Mouse (Mus musculus) left cerebral cortex, adult 6 months (tissue): ENCODE results near the gene Fxyd6. TPM values are rescaled to one million over a fixed set of nuclear protein-coding genes. Genes with fewer than 3 reads are reported as not detected.

Experiments
- long read RNA-seq, 2 experiments: library from polyadenylated mRNA; unstranded; transcript quantifications; one replicate each; pipeline ENCODE4 v2.0.0; 2019 to 2020
- polyA plus RNA-seq: library from polyadenylated mRNA; unstranded; fragments of <200 nt; fragmentation: Nextera tagmentation; gene quantifications from 2 replicates; pipeline ENCODE4 v1.2.3, GENCODE M21; 2021

Fxyd6 gene
- 138 and 147 TPM in 2 replicates for polyA plus RNA-seq
- long read RNA-seq, experiment 1, transcript Fxyd6-201 (8 exons, 1,788 nt) = minor isoform, 475 of 1,163 reads
- long read RNA-seq, experiment 1, transcript Fxyd6-203 (8 exons, 1,789 nt) = major isoform, 644 of 1,163 reads
- long read RNA-seq, experiment 1, partial matches to known transcripts = 28 of 1,163 reads
- long read RNA-seq, experiment 1, other reads (novel, unspliced or antisense) = 16 of 1,163 reads
- long read RNA-seq, experiment 2, transcript Fxyd6-201 (8 exons, 1,788 nt) = minor isoform, 74 of 240 reads
- long read RNA-seq, experiment 2, transcript Fxyd6-203 (8 exons, 1,789 nt) = major isoform, 133 of 240 reads
- long read RNA-seq, experiment 2, partial matches to known transcripts = 28 of 240 reads
- long read RNA-seq, experiment 2, other reads (novel, unspliced or antisense) = 5 of 240 reads

DNA sequence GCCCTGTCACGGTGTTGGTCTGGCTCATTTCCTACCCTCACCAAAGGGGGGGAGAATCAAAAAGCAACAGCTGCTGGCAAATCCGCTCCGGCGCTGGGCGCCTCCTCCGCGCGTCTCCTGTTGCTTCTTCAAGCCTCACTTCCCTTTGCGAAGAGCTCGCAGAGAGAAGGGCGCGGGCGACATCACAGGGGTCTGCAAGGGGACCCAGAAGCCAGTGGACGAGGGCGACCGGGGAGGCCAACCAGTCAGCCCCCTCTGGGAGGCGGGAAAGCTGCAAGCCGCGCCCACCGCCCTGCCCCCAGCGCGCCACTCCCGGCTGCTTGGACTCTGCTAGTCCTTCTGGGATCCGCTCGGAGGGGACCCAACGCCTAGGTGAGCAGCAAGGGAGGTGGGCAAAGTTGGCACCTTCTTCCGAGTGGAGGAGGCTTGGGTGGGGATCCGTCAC is at the start of gene Fxyd6:
Fxyd6 (plus strand) TSS at position 69 of the 445 bp plus-strand sequence.

DNA sequence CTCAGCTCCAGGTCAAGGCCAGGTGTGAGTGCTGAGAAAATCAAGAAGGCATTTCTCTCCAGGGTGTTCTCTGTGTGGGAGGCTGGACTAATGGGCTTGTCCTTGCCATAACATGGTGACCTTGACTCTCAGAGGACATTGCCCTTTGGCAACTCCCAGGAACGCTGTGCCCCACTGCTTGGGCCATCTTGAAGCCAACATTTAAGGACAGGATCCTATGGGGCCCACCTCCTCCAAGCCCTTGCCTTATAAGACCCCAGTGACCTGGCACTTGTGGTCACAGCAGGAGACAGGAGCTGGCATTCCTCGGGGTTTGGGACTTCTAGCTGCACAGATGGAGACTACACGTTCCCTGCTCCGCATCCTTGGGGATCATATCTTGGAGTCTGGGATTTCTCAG is 29.4 kb downstream of the Fxyd6 start, which contains the start of gene Fxyd2:
Fxyd2 (plus strand) TSS at position 236 of the 400 bp plus-strand sequence.

GRCm38 (mm10) chr9:45426456-45426855 is 56.5 kb downstream of the Fxyd6 start, which contains the start of gene Dscaml1:
TSS of gene Dscaml1 (plus strand) at chr9:45426628.

Other genes with a start within 250 kb of the Fxyd6 start
- 24.4 and 33.1 TPM in 2 replicates for gene Scn4b, start 231.8 kb upstream of the Fxyd6 start, polyA plus RNA-seq
- 1.3 and 1.4 TPM in 2 replicates for gene BC049352, start 188.2 kb upstream of the Fxyd6 start, polyA plus RNA-seq
- gene Tmprss4, start 166.1 kb upstream of the Fxyd6 start, polyA plus RNA-seq = 0.10 TPM in 1 of 2 replicates, not detected in the other
- gene Il10ra, start 101.0 kb upstream of the Fxyd6 start, polyA plus RNA-seq = 2.0 and 2.4 TPM in 2 replicates
- gene Tmprss13, start 51.1 kb upstream of the Fxyd6 start, polyA plus RNA-seq = not detected in 2 replicates
- 17.4 and 18.2 TPM in 2 replicates for gene Fxyd2, start 29.5 kb downstream of the Fxyd6 start, polyA plus RNA-seq
- 5.8 and 6.6 TPM in 2 replicates for gene Dscaml1, start 56.4 kb downstream of the Fxyd6 start, polyA plus RNA-seq